Mouse (Mus musculus) brain, adult 2 months (tissue): Measurements from ENCODE around the gene Slc9a2.
"Not testable (repeated sequence)": the region's sequence is repeated elsewhere in the genome, so short reads cannot be mapped to it uniquely, and the experiment has no call there.

Source experiments
- DNase-seq: peaks from one replicate; pipeline ENCODE4 v3.0.0; 2011; ENCODE audit warnings: low read depth, low spot score

Slc9a2 gene

GRCm38 (mm10) chr1:40680067-40680867 lies at the start of gene Slc9a2:
Slc9a2 (plus strand) TSS chr1:40680574.
- peak; percentile 12 for DNase-seq

- no peak for DNase-seq
Measured at GRCm38 (mm10) chr1:40632407-40633062, 47.8 kb upstream of the Slc9a2 start.

GRCm38 (mm10) chr1:40634608-40635007 lies 45.8 kb upstream of the Slc9a2 start:
- no peak for DNase-seq

DNA sequence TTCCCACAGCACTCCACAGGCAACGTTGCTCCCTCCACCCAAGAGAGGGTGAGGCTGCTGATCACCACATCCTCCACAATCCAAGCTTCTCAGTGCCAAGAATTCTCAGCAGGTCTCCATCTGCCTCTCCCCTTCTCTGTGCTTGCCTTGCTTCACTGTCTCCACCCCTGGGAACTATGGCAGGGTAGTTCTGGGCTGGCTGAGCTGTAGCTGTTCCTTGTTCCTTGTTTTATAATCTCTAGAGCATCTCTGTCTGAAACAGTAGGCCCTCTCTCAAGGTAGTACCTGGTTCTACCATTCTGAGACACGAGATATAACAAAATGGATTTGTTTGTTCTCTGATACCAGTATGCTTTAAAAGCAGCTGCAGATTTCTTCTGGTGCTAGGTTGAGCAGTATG lies 32.1 kb upstream of the Slc9a2 start:
- no peak for DNase-seq

GRCm38 (mm10) chr1:40650803-40651497 lies 29.4 kb upstream of the Slc9a2 start:
- no peak for DNase-seq

DNA sequence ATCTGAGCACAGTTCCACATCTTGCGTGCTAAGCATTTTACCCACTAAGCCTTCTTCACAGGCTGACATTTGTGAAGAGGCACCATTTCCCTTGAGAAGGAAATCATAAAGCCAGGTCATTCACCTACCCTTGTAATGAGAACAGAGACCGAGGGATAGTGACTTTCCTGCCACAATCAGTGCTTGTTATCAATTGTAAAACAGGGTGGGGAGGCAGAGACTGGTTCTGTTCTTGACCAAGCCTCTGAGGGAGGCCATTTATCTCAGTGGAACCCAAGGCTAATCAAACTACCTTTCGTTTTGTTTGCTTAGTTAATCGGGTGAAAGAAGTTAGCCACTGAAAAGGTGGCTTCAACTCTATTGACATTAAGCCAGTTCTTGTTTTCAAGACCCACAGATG lies 23.3 kb upstream of the Slc9a2 start:
- no peak for DNase-seq

GRCm38 (mm10) chr1:40657978-40658496 lies 22.3 kb upstream of the Slc9a2 start:
- peak; percentile 67 for DNase-seq

DNA sequence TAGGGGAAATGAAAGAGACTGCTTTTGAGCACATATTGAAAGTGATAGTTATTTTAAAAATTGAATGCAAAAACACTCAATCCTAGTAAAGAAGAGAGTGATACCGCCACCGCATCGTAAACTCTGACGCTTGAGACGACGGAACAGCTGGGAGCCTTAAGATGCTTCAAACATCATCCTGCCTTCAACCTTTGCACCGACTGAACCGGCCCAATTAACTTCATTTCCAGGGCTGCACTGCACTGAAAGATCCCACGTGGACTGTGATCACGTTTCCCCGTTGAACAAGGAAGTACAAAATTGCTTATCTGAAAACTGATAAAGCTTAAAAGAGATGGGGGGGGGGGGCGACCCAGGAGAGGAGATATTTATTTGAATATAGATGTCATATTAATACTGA lies 21.4 kb upstream of the Slc9a2 start:
- DNase-seq: no peak

GRCm38 (mm10) chr1:40659496-40659895 lies 20.9 kb upstream of the Slc9a2 start:
- no peak for DNase-seq

GRCm38 (mm10) chr1:40660838-40661237 lies 19.5 kb upstream of the Slc9a2 start:
- DNase-seq: no peak

- DNase-seq: no peak
Measured at GRCm38 (mm10) chr1:40665401-40666370, 14.7 kb upstream of the Slc9a2 start.

- not testable (repeated sequence) for DNase-seq
Measured at GRCm38 (mm10) chr1:40667442-40667841, 12.9 kb upstream of the Slc9a2 start.

DNA sequence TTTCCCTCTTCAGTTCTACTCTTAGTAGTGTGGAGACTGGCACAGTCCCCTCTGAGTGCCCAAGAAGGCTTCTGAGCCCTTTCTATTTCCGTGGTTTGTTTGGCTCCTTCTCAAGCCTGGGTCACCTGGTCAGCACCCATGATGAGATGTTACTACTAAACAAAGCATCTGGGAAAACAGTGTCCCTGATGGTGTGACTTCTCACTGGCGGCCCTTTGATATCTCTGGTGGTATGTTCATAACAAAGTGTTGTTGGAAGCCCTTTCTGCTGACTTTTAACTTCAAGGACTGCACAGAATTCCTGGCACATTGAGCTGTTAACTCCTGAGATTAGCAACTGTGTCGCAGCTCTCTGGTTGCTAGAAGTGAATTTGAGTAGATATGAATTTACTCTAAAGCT lies 10.3 kb upstream of the Slc9a2 start:
- DNase-seq: no peak

DNA sequence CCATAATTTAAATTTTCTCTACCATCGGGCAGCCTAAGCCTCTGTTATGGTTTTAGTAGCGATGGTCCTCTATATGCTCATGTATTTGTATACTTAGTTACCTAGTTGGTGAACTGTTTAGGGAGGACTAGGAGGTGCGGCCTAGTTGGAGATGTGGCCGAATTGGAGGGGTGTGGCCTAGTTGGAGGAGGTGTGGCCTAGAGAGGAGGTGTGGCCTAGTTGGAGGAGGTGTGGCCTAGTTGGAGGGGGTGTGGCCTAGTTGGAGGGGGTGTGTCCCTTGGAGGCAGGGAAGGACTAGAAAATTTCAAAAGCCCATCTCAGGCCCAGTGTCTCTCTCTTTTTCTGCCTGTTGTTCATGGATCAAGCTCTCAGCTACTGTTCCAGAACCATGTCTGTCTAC lies 8.9 kb upstream of the Slc9a2 start:
- DNase-seq: no peak

GRCm38 (mm10) chr1:40677306-40677705 lies 3.1 kb upstream of the Slc9a2 start:
- no peak for DNase-seq

DNA sequence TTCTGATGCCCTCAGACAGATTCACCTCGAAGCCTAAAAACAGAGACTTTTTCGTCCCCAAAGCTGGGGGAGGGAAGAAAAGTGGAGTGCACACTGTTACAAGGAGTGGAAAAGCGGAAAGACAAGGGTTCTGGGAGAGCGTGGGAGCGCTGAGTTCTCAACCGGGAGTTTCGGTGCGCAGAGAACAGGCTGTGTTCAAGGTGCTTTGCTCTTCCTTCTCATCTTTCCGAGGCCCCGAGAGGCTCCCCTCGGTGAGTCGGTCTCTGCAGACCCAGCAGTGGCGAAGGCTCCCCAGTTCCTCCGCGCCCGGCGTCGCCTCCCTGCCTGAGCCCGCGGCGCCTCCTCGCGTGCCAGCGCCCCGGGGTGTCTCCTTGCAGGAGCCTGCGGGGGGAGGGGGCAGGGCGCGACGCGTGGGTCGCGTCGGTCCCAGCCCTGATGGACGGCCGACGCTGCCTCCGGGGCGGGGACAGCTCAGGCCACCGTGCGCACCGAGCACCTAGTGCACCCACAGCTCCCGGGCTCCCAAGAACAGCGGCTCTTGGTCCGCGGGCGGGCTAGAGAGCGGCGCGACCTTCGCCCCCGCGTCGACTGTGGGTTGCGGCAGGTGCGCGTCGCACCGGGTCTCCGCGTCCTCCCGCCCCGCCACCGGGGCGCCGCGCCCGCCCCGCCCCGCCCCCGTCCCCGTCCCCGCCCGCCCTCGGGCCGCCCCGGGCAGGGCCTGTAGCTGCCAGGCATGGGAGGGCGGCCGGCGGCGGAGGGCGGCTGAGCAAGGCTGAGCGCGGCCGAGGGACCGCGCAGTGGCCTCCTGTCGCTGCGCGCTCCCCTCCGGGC lies 709 bp downstream of the Slc9a2 start:
- peak; percentile 45 for DNase-seq

GRCm38 (mm10) chr1:40681699-40682510 lies 1.5 kb downstream of the Slc9a2 start:
- no peak for DNase-seq

GRCm38 (mm10) chr1:40694296-40694695 lies 13.9 kb downstream of the Slc9a2 start:
- DNase-seq: peak; percentile 41

GRCm38 (mm10) chr1:40696436-40696835 lies 16.1 kb downstream of the Slc9a2 start:
- DNase-seq: no peak
